Mouse (Mus musculus): ENCODE measurements around the gene Wdpcp. TPM values are rescaled to one million over a fixed set of nuclear protein-coding genes. Genes with fewer than 3 reads are reported as not detected.
"Not testable (repeated sequence)": the region's sequence is repeated elsewhere in the genome, so short reads cannot be mapped to it uniquely, and the experiment has no call there.

The Wdpcp gene
- total RNA-seq (2014; fragmentation: Nextera tagmentation), result 3.9 and 5.7 TPM in 2 replicates
- 6.3 and 6.7 TPM in 2 replicates for total RNA-seq (2017)
- 0.20 and 0.21 TPM in 2 replicates for polyA plus RNA-seq (2012)

- H3K4me1 ChIP-seq (ENCODE audit: insufficient read depth, low read depth, low read length), result peaks cover 27% of the 10 kb centered on the region
- H3K9me3 ChIP-seq (replicated peaks), result no peaks in the 10 kb centered on the region
- peak within 1 kb of the TSS; percentile 82 for H3K4me3 ChIP-seq (ENCODE audit: low read depth, low read length)
- peak; percentile 84 for DNase-seq (ENCODE audit: low spot score)
- ATAC-seq (ENCODE audit: extremely low read depth, insufficient number of reproducible peaks, low FRiP score, poor library complexity, severe bottlenecking), result peak; percentile 92
- H3K36me3 ChIP-seq (replicated peaks), result peaks cover 8% of the 10 kb centered on the region
- TF ChIP-seq GATA2 (IDR thresholded peaks at IDR 0.05; ENCODE audit: borderline replicate concordance, low read depth, low read length), result no peak
- TF ChIP-seq GATA1 (IDR thresholded peaks at IDR 0.05; ENCODE audit: borderline replicate concordance, low read length), result no peak
- no peak for TF ChIP-seq CTCF (IDR thresholded peaks at IDR 0.05; ENCODE audit: low read depth, low read length)
- no peaks in the 10 kb centered on the region for H3K27me3 ChIP-seq (ENCODE audit: insufficient read depth, low read length)
Observed at GRCm38 (mm10) chr11:21571700-21572381, at the start of gene Wdpcp, which contains the start of gene Mdh1. Wdpcp (plus strand) TSS chr11:21572235. Mdh1 (minus strand) TSS chr11:21572367.

- DNase-seq (ENCODE audit: low spot score) (no peak), ATAC-seq (ENCODE audit: extremely low read depth, insufficient number of reproducible peaks, low FRiP score, poor library complexity, severe bottlenecking) (no peak)
- H3K4me1 ChIP-seq (ENCODE audit: insufficient read depth, low read depth, low read length), result no peaks in the 10 kb centered on the region
- TF ChIP-seq CTCF (IDR thresholded peaks at IDR 0.05; ENCODE audit: low read depth, low read length) (no peak), TAL1 (conservative IDR thresholded peaks at IDR 0.05; ENCODE audit: low read depth, low read length) (no peak), GATA2 (IDR thresholded peaks at IDR 0.05; ENCODE audit: borderline replicate concordance, low read depth, low read length) (no peak), POLR2AphosphoS5 (IDR thresholded peaks at IDR 0.05; ENCODE audit: insufficient replicate concordance, low read depth, low read length) (no peak), GATA1 (IDR thresholded peaks at IDR 0.05; ENCODE audit: borderline replicate concordance, low read length) (no peak)
- no peak overlapping the region for H3K4me3 ChIP-seq (ENCODE audit: low read depth, low read length)
- no peaks in the 10 kb centered on the region for H3K9me3 ChIP-seq (replicated peaks)
- no peaks in the 10 kb centered on the region for H3K36me3 ChIP-seq (replicated peaks)
- no peaks in the 10 kb centered on the region for H3K27me3 ChIP-seq (ENCODE audit: insufficient read depth, low read length)
Observed at GRCm38 (mm10) chr11:21528676-21529394, 43.2 kb upstream of the Wdpcp start.

- H3K9me3 ChIP-seq (replicated peaks); H3K4me3 ChIP-seq (ENCODE audit: low read depth, low read length); ATAC-seq (ENCODE audit: extremely low read depth, insufficient number of reproducible peaks, low FRiP score, poor library complexity, severe bottlenecking); H3K4me1 ChIP-seq (ENCODE audit: insufficient read depth, low read depth, low read length); H3K27me3 ChIP-seq (ENCODE audit: insufficient read depth, low read length); DNase-seq (ENCODE audit: low spot score); H3K36me3 ChIP-seq (replicated peaks): not testable (repeated sequence)
Observed at GRCm38 (mm10) chr11:21530856-21531255, 41.2 kb upstream of the Wdpcp start.

GRCm38 (mm10) chr11:21540072-21540471 lies 32.0 kb upstream of the Wdpcp start:
- no peak overlapping the region for H3K4me3 ChIP-seq (ENCODE audit: low read depth, low read length)
- H3K9me3 ChIP-seq (replicated peaks), result no peaks in the 10 kb centered on the region
- no peaks in the 10 kb centered on the region for H3K36me3 ChIP-seq (replicated peaks)
- H3K4me1 ChIP-seq (ENCODE audit: insufficient read depth, low read depth, low read length), result no peaks in the 10 kb centered on the region
- DNase-seq (ENCODE audit: low spot score) (no peak), ATAC-seq (ENCODE audit: extremely low read depth, insufficient number of reproducible peaks, low FRiP score, poor library complexity, severe bottlenecking) (no peak)
- no peak for TF ChIP-seq POLR2AphosphoS5 (IDR thresholded peaks at IDR 0.05; ENCODE audit: insufficient replicate concordance, low read depth, low read length)
- no peak for TF ChIP-seq TAL1 (conservative IDR thresholded peaks at IDR 0.05; ENCODE audit: low read depth, low read length)
- no peak for TF ChIP-seq CTCF (IDR thresholded peaks at IDR 0.05; ENCODE audit: low read depth, low read length)
- no peak for TF ChIP-seq GATA2 (IDR thresholded peaks at IDR 0.05; ENCODE audit: borderline replicate concordance, low read depth, low read length)
- no peak for TF ChIP-seq GATA1 (IDR thresholded peaks at IDR 0.05; ENCODE audit: borderline replicate concordance, low read length)
- H3K27me3 ChIP-seq (ENCODE audit: insufficient read depth, low read length), result peaks cover 4% of the 10 kb centered on the region; the same call in 1 of the 2 replicates

- Histone ChIP-seq H3K4me3 (ENCODE audit: low read depth, low read length) (no peak overlapping the region), H3K27me3 (ENCODE audit: insufficient read depth, low read length) (peaks cover 4% of the 10 kb centered on the region; the same call in 1 of the 2 replicates), H3K4me1 (ENCODE audit: insufficient read depth, low read depth, low read length) (no peaks in the 10 kb centered on the region), H3K9me3 (replicated peaks) (no peaks in the 10 kb centered on the region), H3K36me3 (replicated peaks) (no peaks in the 10 kb centered on the region)
- ATAC-seq (ENCODE audit: extremely low read depth, insufficient number of reproducible peaks, low FRiP score, poor library complexity, severe bottlenecking) (no peak), DNase-seq (ENCODE audit: low spot score) (no peak)
- TF ChIP-seq GATA2 (IDR thresholded peaks at IDR 0.05; ENCODE audit: borderline replicate concordance, low read depth, low read length) (no peak), POLR2AphosphoS5 (IDR thresholded peaks at IDR 0.05; ENCODE audit: insufficient replicate concordance, low read depth, low read length) (no peak), CTCF (IDR thresholded peaks at IDR 0.05; ENCODE audit: low read depth, low read length) (no peak), TAL1 (conservative IDR thresholded peaks at IDR 0.05; ENCODE audit: low read depth, low read length) (no peak), GATA1 (IDR thresholded peaks at IDR 0.05; ENCODE audit: borderline replicate concordance, low read length) (no peak)
Observed at GRCm38 (mm10) chr11:21540622-21541021, 31.4 kb upstream of the Wdpcp start.

- Histone ChIP-seq H3K4me3 (ENCODE audit: low read depth, low read length) (no peak overlapping the region), H3K27me3 (ENCODE audit: insufficient read depth, low read length) (peaks cover 6% of the 10 kb centered on the region; the same call in 1 of the 2 replicates), H3K9me3 (replicated peaks) (no peaks in the 10 kb centered on the region), H3K36me3 (replicated peaks) (no peaks in the 10 kb centered on the region), H3K4me1 (ENCODE audit: insufficient read depth, low read depth, low read length) (no peaks in the 10 kb centered on the region)
- TF ChIP-seq TAL1 (conservative IDR thresholded peaks at IDR 0.05; ENCODE audit: low read depth, low read length) (no peak), CTCF (IDR thresholded peaks at IDR 0.05; ENCODE audit: low read depth, low read length) (no peak), GATA2 (IDR thresholded peaks at IDR 0.05; ENCODE audit: borderline replicate concordance, low read depth, low read length) (no peak), GATA1 (IDR thresholded peaks at IDR 0.05; ENCODE audit: borderline replicate concordance, low read length) (no peak), POLR2AphosphoS5 (IDR thresholded peaks at IDR 0.05; ENCODE audit: insufficient replicate concordance, low read depth, low read length) (no peak)
- ATAC-seq (ENCODE audit: extremely low read depth, insufficient number of reproducible peaks, low FRiP score, poor library complexity, severe bottlenecking) (no peak), DNase-seq (ENCODE audit: low spot score) (no peak)
Observed at GRCm38 (mm10) chr11:21542731-21543130, 29.3 kb upstream of the Wdpcp start.
